Mouse (Mus musculus) forebrain, embryonic 11.5 days (tissue): ENCODE results near the gene Pacrg. TPM values are rescaled to one million over a fixed set of nuclear protein-coding genes. Genes with fewer than 3 reads are reported as not detected.

Source experiments
- ATAC-seq: fragments of 200-750 bp; cut with Nextera tagmentation; replicated peaks from 2 replicates; pipeline ENCODE4 v1.8.0; 2017; ENCODE audit warnings: moderate TSS enrichment; ENCODE audit not compliant: low FRiP score
- DNase-seq: peaks from one replicate; pipeline ENCODE4 v3.0.0-alpha.2; 2017; ENCODE audit warnings: low spot score
- H3K27ac ChIP-seq: fragments of 300-500 bp; sonication (generic); 2 replicates; pipeline ENCODE4 v1.5.1; 2014; ENCODE audit warnings: low read depth, low read length
- H3K27me3 ChIP-seq: fragments of 300-500 bp; sonication (generic); 2 replicates; pipeline ENCODE4 v1.6.1; 2014; ENCODE audit warnings: mild to moderate bottlenecking, low read length, mixed read lengths; ENCODE audit not compliant: control insufficient read depth, insufficient read depth
- H3K36me3 ChIP-seq: fragments of 300-500 bp; sonication (generic); 2 replicates; pipeline ENCODE4 v1.6.1; 2014; ENCODE audit warnings: mild to moderate bottlenecking, low read length, moderate library complexity, mixed read lengths; ENCODE audit not compliant: control insufficient read depth, insufficient read depth
- H3K4me1 ChIP-seq: fragments of 300-500 bp; sonication (generic); replicated peaks from 2 replicates; pipeline ENCODE4 v1.6.1; 2014; ENCODE audit warnings: low read length, mixed read lengths; ENCODE audit not compliant: control insufficient read depth, insufficient read depth
- H3K4me2 ChIP-seq: fragments of 300-500 bp; sonication (generic); 2 replicates; pipeline ENCODE4 v1.6.1; 2014; ENCODE audit warnings: low read depth, mild to moderate bottlenecking, low read length, moderate library complexity, mixed read lengths; ENCODE audit not compliant: severe bottlenecking
- H3K4me3 ChIP-seq: fragments of 300-500 bp; sonication (generic); 2 replicates; pipeline ENCODE4 v1.5.1; 2014; ENCODE audit warnings: low read depth, low read length
- H3K9ac ChIP-seq: fragments of 300-500 bp; sonication (generic); 2 replicates; pipeline ENCODE4 v1.6.1; 2014; ENCODE audit warnings: low read length
- H3K9me3 ChIP-seq: fragments of 300-500 bp; sonication (generic); 2 replicates; pipeline ENCODE4 v1.6.1; 2016; ENCODE audit warnings: low read length, mixed read lengths; ENCODE audit not compliant: control insufficient read depth
- WGBS: fragments of 180-500 bp; shearing (Covaris S2); extraction: QIAGEN DNeasy Blood & Tissue Kit; methylation state at CpG from one replicate; pipeline ENCODE4 v1.1.7; 2014; 5-methylcytosine and 5-hydroxymethylcytosine counted together
- polyA plus RNA-seq: library from polyadenylated mRNA; unstranded; fragments of >200 nt; fragmentation: Nextera tagmentation; extraction: Ambion mirVana; gene quantifications from 2 replicates; pipeline ENCODE4 v1.2.1, GENCODE M21; 2014

The Pacrg gene
- polyA plus RNA-seq, 1 experiment from 2014 or later = 4.7 TPM

DNA sequence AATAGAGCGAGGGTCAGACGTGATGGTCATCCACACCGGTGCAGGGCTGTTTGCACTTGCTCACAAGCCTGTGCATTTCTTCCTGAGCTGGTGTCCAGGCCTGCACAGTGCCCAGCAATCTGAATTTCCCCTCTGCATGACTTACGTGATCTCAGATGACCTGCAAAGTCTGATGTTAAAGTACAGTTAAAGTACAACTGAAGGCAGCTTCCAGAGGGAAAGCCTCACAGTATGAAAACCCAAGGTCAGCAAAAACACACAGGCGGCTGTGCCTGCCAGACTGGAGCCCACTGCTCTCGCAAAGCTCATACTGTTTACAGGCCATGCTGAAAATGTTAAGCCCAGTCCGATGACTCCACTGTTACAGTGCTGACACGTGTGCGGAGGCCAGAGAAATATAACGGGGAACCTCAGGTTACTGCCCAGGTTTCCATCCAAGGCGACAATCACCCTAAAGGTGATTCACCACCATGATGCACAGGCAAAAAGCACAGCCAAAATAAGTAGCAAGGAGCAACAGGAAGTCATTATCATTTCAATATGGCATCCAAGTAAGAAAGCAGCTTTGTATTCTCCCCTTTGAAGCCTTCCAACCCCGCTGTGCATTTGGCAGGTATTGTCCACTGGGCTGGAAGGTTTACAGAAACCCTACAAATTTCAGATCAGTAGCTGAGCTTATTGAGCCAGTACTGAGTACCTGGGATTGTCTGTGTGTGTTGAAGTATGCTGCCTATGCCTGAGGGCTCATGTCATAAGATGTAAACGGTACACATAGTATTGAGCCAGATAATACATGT, 213.6 kb downstream of the Pacrg start:
- H3K9me3 ChIP-seq = no peaks in the 10 kb centered on the region
- no peak for DNase-seq
- no peak overlapping the region for H3K4me3 ChIP-seq
- no peak overlapping the region for H3K9ac ChIP-seq
- no peaks in the 10 kb centered on the region for H3K27me3 ChIP-seq
- no peaks in the 10 kb centered on the region for H3K36me3 ChIP-seq
- WGBS = 65% methylated on average over 13 of the region's 13 CpGs
- no peak overlapping the region for H3K27ac ChIP-seq
- peaks cover 8% of the 10 kb centered on the region; the same call in 1 of the 2 replicates for H3K4me1 ChIP-seq
- no peak for ATAC-seq
- no peak overlapping the region for H3K4me2 ChIP-seq

DNA sequence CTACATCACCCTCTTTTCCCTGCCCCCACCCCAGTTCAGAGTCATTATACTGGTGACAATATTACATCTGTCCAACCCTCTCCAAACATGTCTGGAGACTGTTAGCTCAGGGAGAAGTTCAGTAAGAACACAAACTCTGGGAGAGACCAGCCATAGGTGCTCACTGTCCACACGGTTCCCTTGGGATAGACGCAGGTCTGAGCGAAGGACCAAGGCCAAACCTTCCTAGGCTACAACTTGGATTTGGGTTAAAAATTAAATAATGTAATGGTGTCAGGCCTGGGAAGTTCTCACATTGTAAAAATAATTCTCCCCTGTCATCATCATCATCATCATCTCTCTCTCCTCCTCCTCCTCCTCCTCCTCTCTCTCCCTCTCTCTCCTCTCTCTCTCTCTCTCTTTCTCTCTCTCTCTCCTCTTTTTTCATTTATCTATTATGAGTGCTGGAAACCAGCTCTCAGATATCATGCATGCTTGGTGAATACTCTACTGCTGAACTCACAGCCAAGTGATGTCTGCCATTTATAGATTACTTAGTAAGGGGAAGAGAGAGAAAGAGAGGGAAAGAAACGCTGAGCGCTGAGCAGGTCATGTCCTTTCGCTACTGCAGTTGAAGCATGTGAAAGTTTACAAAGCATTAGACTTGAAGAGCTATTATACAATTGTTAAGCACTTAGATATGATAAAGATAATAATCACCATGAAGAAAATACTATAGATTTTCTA, 215.2 kb downstream of the Pacrg start:
- Histone ChIP-seq H3K9me3 (no peaks in the 10 kb centered on the region), H3K27me3 (no peaks in the 10 kb centered on the region), H3K27ac (no peak overlapping the region), H3K9ac (no peak overlapping the region), H3K4me3 (no peak overlapping the region), H3K4me2 (no peak overlapping the region), H3K4me1 (peaks cover 2% of the 10 kb centered on the region; the same call in 1 of the 2 replicates), H3K36me3 (no peaks in the 10 kb centered on the region)
- no peak for DNase-seq
- WGBS = 95% methylated on average over 6 of the region's 6 CpGs
- ATAC-seq = no peak

DNA sequence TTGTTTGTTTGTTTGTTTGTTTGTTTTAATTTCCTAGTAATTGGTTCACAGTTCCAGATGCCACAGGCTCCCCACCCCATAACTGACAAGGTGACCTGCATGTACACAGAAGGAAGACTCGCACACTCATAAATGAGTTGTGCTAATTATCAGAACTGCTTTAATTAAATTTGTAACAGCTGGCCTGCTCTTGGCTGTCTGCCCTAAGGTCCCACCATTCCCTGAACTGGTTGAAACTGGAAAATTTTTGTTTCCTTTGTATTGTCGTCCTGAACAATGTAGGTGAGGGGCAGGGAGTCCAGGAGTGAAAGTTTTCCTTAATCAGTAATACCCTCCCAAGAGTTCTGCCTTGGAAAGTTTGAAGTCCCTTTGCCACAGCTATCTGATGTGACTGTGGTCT, 219.5 kb downstream of the Pacrg start:
- DNase-seq = no peak
- WGBS = 51% methylated on average over 2 of the region's 2 CpGs
- Histone ChIP-seq H3K9ac (no peak overlapping the region), H3K4me2 (no peak overlapping the region), H3K36me3 (no peaks in the 10 kb centered on the region), H3K27me3 (no peaks in the 10 kb centered on the region), H3K9me3 (no peaks in the 10 kb centered on the region), H3K4me1 (no peaks in the 10 kb centered on the region), H3K4me3 (no peak overlapping the region), H3K27ac (no peak overlapping the region)
- no peak for ATAC-seq

DNA sequence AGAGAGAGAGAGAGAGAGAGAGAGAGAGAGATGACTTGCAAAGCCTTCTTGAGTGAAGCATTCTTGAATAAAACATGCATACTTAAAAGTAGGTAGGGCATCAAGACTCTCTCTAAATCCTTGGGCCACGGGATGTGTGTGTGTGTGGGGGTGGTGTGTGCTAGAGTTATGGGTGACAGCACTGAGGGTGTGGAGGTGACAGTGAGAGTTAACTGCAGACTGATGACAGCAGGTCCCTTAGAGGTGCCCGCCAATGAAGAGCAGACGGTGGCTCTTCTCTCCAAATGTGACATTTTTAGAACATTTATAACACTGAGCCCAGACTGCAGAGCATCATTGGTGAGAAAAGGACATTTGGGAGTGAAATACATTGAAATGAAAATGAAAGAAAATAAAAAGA, 220.2 kb downstream of the Pacrg start:
- no peaks in the 10 kb centered on the region for H3K27me3 ChIP-seq
- H3K4me1 ChIP-seq = no peaks in the 10 kb centered on the region
- DNase-seq (no peak), ATAC-seq (no peak)
- no peak overlapping the region for H3K4me3 ChIP-seq
- no peaks in the 10 kb centered on the region for H3K36me3 ChIP-seq
- H3K9me3 ChIP-seq = no peaks in the 10 kb centered on the region
- H3K4me2 ChIP-seq = no peak overlapping the region
- H3K9ac ChIP-seq = no peak overlapping the region
- WGBS = 90% methylated on average over 3 of the region's 3 CpGs
- H3K27ac ChIP-seq = no peak overlapping the region

DNA sequence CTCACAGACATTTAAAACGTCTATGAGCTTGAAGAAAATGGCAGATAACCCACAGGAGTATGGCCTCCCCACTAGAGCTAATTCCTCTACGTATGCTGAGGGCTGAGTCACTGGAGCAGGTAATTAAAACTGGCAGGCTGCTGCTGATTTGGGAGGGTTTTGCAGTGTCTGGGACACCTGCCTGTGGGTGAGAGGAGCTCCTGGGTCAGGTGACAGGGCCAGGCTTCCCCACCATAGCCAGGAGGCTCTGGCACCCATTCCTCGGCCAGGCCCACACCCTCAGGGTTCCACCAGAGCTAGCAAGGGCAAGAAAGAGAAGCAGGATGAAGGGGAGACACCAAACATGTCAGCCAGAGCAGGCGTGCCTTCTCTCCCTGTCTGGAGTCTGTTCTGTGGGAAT, 222.5 kb downstream of the Pacrg start:
- WGBS = 56% methylated on average over 4 of the region's 4 CpGs
- H3K36me3 ChIP-seq = no peaks in the 10 kb centered on the region
- H3K9ac ChIP-seq = no peak overlapping the region
- DNase-seq (no peak), ATAC-seq (no peak)
- H3K4me2 ChIP-seq = no peak overlapping the region
- H3K9me3 ChIP-seq = no peaks in the 10 kb centered on the region
- no peaks in the 10 kb centered on the region for H3K4me1 ChIP-seq
- no peak overlapping the region for H3K4me3 ChIP-seq
- H3K27ac ChIP-seq = no peak overlapping the region
- no peaks in the 10 kb centered on the region for H3K27me3 ChIP-seq

DNA sequence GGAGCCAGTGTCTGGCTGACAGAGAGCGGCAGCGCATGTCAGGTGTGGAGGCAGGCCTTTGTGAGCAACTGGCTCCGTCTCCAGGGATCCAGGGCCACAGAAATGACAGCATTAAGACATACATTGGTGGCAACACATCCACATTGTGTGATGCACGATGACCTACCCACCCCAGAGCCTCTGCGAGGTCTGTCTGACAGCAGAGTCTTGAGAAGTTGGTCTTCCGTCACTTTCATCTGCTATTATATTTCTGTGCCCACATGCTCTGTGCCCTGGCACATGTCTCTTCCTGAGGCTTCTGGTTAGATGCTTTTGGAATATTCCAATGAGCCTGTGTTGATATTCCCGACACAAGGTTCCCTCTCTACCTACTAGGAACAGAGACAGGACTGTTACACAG, 224.5 kb downstream of the Pacrg start:
- Histone ChIP-seq H3K9ac (no peak overlapping the region), H3K27ac (no peak overlapping the region), H3K27me3 (no peaks in the 10 kb centered on the region), H3K9me3 (no peaks in the 10 kb centered on the region), H3K36me3 (no peaks in the 10 kb centered on the region), H3K4me2 (no peak overlapping the region), H3K4me3 (no peak overlapping the region), H3K4me1 (no peaks in the 10 kb centered on the region; the same call in 1 of the 2 replicates)
- DNase-seq (no peak), ATAC-seq (no peak)
- WGBS = 90% methylated on average over 7 of the region's 7 CpGs

DNA sequence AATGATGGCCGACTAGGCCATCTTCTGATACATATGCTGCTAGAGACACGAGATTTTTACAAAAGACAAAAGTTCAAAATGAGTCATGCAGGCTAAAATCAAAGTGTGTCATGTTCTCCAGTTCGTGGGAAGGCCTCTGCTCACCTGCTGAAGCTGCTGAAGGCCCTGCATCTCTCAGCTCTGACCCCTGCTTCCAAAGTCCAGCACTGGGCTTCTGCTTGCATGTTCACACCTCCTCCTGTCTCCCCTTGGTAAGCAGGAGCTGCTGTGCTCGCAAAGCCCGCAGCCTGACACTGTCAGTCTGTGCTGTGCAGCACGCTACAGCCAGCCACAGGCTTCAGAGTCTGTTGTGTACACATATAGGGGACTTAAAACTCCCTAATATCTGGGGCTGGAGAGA, 225.4 kb downstream of the Pacrg start:
- H3K4me2 ChIP-seq = no peak overlapping the region
- H3K27me3 ChIP-seq = no peaks in the 10 kb centered on the region
- no peak overlapping the region for H3K4me3 ChIP-seq
- H3K9ac ChIP-seq = no peak overlapping the region
- no peak overlapping the region for H3K27ac ChIP-seq
- no peak for DNase-seq
- ATAC-seq = no peak
- no peaks in the 10 kb centered on the region for H3K36me3 ChIP-seq
- H3K4me1 ChIP-seq = no peaks in the 10 kb centered on the region; the same call in 1 of the 2 replicates
- H3K9me3 ChIP-seq = no peaks in the 10 kb centered on the region
- 82% methylated on average over 6 of the region's 6 CpGs for WGBS

DNA sequence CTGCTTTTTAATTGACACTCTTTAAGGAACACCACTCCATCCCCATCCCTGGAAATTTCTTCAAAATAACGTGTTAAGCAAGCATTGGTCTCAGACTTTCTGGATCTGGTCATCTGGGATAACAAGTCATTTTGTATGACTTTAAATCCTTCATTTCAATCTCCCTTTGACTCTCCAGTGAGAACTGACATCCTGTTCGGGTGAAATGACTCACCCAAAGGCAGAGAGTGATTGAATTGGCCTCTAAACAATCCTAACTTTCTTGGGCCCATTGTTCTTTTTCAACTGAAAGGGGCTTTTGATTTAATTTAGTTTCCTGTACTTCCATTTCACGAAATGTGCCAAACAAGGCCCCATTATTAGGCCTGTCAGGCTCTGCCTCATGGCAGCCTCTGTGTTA, 228.5 kb downstream of the Pacrg start:
- Histone ChIP-seq H3K4me1 (no peaks in the 10 kb centered on the region; the same call in 1 of the 2 replicates), H3K9me3 (no peaks in the 10 kb centered on the region), H3K36me3 (no peaks in the 10 kb centered on the region), H3K9ac (no peak overlapping the region), H3K4me2 (no peak overlapping the region), H3K4me3 (no peak overlapping the region), H3K27ac (no peak overlapping the region), H3K27me3 (no peaks in the 10 kb centered on the region)
- WGBS = 24% methylated on average over 3 of the region's 3 CpGs
- DNase-seq = no peak
- no peak for ATAC-seq
